Mouse (Mus musculus) G1E (cell line): ENCODE data around the gene Sppl2b. TPM values are rescaled to one million over a fixed set of nuclear protein-coding genes. Genes with fewer than 3 reads are reported as not detected.

Source experiments
- ATAC-seq: 2 replicates; pipeline ENCODE4 v1.8.0; 2016; ENCODE audit warnings: mild to moderate bottlenecking; ENCODE audit not compliant: insufficient number of reproducible peaks, poor library complexity, low FRiP score, severe bottlenecking; ENCODE audit errors: extremely low read depth
- DNase-seq: peaks from one replicate; pipeline ENCODE4 v3.0.0; 2012; ENCODE audit warnings: low spot score
- H3K27me3 ChIP-seq: 2 replicates; pipeline ENCODE4 v1.6.1; 2012; ENCODE audit warnings: mild to moderate bottlenecking, low read length, inconsistent platforms; ENCODE audit not compliant: insufficient read depth
- H3K36me3 ChIP-seq: replicated peaks from 2 replicates; pipeline ENCODE3; 2012; ENCODE audit warnings: mild to moderate bottlenecking, inconsistent platforms
- H3K4me1 ChIP-seq: 2 replicates; pipeline ENCODE4 v1.6.1; 2012; ENCODE audit warnings: low read depth, low read length, inconsistent platforms, mixed read lengths; ENCODE audit not compliant: insufficient read depth
- H3K4me3 ChIP-seq: 2 replicates; pipeline ENCODE4 v1.5.1; 2012; ENCODE audit warnings: low read depth, mild to moderate bottlenecking, inconsistent platforms, low read length, moderate library complexity, mixed read lengths
- H3K9me3 ChIP-seq: replicated peaks from 2 replicates; pipeline ENCODE4 v1.6.1; 2012; ENCODE audit warnings: inconsistent platforms
- CTCF ChIP-seq: IDR thresholded peaks from 2 replicates; pipeline ENCODE4 v1.5.1; 2012; ENCODE audit warnings: low read depth, low read length, inconsistent platforms, mixed read lengths
- GATA1 ChIP-seq: IDR thresholded peaks from 2 replicates; pipeline ENCODE4 v1.6.1; 2012; ENCODE audit warnings: borderline replicate concordance, low read length, inconsistent platforms, mixed read lengths
- GATA2 ChIP-seq: IDR thresholded peaks from 2 replicates; pipeline ENCODE4 v1.6.1; 2012; ENCODE audit warnings: low read depth, low read length, inconsistent platforms, borderline replicate concordance
- POLR2AphosphoS5 ChIP-seq: IDR thresholded peaks from 2 replicates; pipeline ENCODE4 v1.6.1; 2012; ENCODE audit warnings: low read depth, low read length, inconsistent platforms; ENCODE audit not compliant: insufficient replicate concordance
- TAL1 ChIP-seq: conservative IDR thresholded peaks from 2 replicates; pipeline ENCODE4 v1.6.1; 2012; ENCODE audit warnings: low read depth, low read length, inconsistent platforms, mixed read lengths
- polyA plus RNA-seq: library from polyadenylated mRNA; stranded (reverse); fragments of >175 nt; gene quantifications from 2 replicates; pipeline ENCODE4 v1.2.3, GENCODE M21; 2012
- total RNA-seq, 2 experiments: library from RNA; stranded (forward) in 1 of 2; stranded (reverse) in 1 of 2; fragments of 200-1000 nt in 1 of 2; fragments of >200 nt in 1 of 2; fragmentation: Nextera tagmentation in 1 of 2; gene quantifications; 2 replicates each; pipeline ENCODE4 v1.2.3; 2014 to 2017

Sppl2b gene
- total and polyA plus RNA-seq, 3 experiments = 18.0 to 76.6 (median 55.1) TPM

GRCm38 (mm10) chr10:80900318-80901247 is 45.5 kb downstream of the Sppl2b start, which contains the start of gene Timm13:
Timm13 (minus strand) TSS chr10:80900969.
- TF ChIP-seq GATA2 = no peak
- no peak for TF ChIP-seq CTCF
- no peak for TF ChIP-seq GATA1
- no peak for TF ChIP-seq TAL1
- no peak for TF ChIP-seq POLR2AphosphoS5
- ATAC-seq (peak; percentile 94), DNase-seq (peak; percentile 95)
- H3K27me3 ChIP-seq = peaks cover 20% of the 10 kb centered on the region; the same call in 1 of the 2 replicates
- H3K9me3 ChIP-seq = no peaks in the 10 kb centered on the region
- peaks cover 40% of the 10 kb centered on the region for H3K36me3 ChIP-seq
- peak within 1 kb of the TSS; percentile 97 for H3K4me3 ChIP-seq
- H3K4me1 ChIP-seq = peaks cover 47% of the 10 kb centered on the region

GRCm38 (mm10) chr10:80901409-80902272 is 46.6 kb downstream of the Sppl2b start:
- Histone ChIP-seq H3K4me3 (peak overlapping the region; percentile 64; the same call in 1 of the 2 replicates), H3K9me3 (no peaks in the 10 kb centered on the region), H3K36me3 (peaks cover 35% of the 10 kb centered on the region), H3K27me3 (peaks cover 25% of the 10 kb centered on the region; the same call in 1 of the 2 replicates), H3K4me1 (peaks cover 46% of the 10 kb centered on the region)
- ATAC-seq = no peak
- TF ChIP-seq GATA1 = no peak
- TF ChIP-seq TAL1 = no peak
- TF ChIP-seq CTCF = no peak
- TF ChIP-seq POLR2AphosphoS5 = no peak
- no peak for TF ChIP-seq GATA2
- no peak for DNase-seq

DNA sequence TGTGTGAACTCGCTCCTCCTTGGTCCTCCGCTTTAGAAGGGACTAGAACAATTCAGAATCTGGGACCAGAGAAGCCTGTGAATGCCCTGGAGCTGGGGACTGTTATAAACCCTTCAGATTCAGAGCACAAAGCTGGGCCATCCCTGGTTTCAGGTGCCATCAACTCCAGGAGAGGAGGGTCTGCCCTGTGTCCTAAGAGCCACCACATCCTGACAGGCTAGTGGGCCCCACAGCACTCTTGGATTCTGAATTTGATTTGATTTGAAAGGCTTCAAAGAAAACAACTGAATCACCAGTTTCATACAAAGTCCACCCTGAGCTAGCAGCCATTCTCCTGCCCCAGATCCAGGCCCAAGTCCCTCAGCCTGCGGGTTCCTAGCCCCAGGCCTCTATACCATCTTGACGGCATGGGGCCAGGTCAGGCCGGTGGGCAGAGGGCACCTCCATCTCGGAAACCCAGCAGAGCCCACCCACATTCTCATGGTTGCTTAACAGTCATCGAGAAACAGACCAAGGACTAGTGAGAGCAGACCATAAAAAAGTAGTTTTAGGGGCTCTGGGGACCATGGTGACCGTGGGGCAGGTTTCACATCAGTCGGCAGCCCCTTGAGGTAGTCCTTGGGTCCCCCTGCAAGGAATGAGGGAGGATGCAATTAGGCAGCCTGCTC is 47.3 kb downstream of the Sppl2b start:
- TF ChIP-seq GATA2 (no peak), TAL1 (no peak), POLR2AphosphoS5 (no peak), CTCF (no peak), GATA1 (no peak)
- DNase-seq = no peak
- Histone ChIP-seq H3K4me1 (peaks cover 43% of the 10 kb centered on the region), H3K36me3 (peaks cover 27% of the 10 kb centered on the region), H3K27me3 (peaks cover 29% of the 10 kb centered on the region; the same call in 1 of the 2 replicates), H3K9me3 (no peaks in the 10 kb centered on the region), H3K4me3 (no peak overlapping the region)
- no peak for ATAC-seq

DNA sequence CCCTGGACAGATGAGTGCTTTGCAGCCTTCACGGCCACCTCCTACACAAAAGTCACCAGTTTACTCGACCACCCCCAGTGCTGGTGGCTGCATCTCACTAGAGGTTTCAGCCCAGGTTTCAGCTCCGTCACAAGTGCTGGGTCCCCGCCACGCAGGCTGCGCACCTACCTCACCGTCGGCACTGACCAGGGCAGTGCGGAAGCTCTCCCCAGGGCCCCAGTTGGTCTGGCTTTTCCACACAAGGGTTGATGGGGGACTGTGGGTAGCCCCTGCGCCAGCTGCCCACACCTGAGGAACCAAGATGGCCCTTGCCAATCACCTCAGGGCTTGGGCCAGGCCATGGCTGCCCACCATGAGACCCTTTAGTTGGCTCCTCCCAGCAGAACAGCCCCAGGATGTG is 48.2 kb downstream of the Sppl2b start:
- Histone ChIP-seq H3K9me3 (no peaks in the 10 kb centered on the region), H3K4me1 (peaks cover 35% of the 10 kb centered on the region), H3K36me3 (peaks cover 18% of the 10 kb centered on the region), H3K4me3 (no peak overlapping the region), H3K27me3 (peaks cover 36% of the 10 kb centered on the region; the same call in 1 of the 2 replicates)
- ATAC-seq = no peak
- DNase-seq = no peak
- TF ChIP-seq POLR2AphosphoS5 = no peak
- no peak for TF ChIP-seq CTCF
- TF ChIP-seq TAL1 = no peak
- no peak for TF ChIP-seq GATA1
- no peak for TF ChIP-seq GATA2

DNA sequence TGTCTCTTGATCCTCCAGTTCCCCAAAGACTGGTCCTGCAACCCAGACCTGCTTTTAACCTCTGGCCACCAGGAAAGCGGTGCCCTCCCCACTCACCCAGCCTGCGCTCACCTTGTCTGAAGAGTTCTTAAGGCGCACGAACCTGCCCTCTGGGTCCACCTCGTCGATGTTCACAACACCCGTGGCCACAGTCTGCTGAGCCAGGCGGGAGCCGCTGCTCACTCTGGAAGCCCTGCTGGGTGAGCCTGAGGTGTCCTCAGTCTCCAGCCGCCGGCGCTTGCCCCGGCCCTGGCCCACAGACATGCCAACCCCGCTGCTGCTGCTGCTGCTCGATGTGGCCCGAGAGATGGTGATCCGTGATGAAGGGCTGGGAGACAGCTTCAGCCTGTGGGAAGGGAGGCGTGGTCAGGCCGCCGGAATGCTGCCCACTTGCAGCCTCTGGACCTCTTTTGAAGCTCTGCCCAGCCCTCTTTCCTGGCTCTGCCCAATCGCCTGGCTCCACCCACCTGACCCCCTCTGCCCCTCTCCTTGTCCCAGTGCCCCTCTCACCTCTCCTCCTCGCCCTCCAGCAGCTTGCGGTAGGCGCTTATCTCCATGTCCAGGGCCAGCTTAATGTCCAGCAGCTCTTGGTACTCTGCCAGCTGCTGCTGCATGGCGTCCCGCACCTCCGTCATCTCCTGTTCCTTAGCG is 49.1 kb downstream of the Sppl2b start:
- H3K9me3 ChIP-seq = no peaks in the 10 kb centered on the region
- H3K36me3 ChIP-seq = peaks cover 10% of the 10 kb centered on the region
- H3K4me3 ChIP-seq = no peak overlapping the region
- H3K4me1 ChIP-seq = peaks cover 27% of the 10 kb centered on the region
- DNase-seq (no peak), ATAC-seq (no peak)
- H3K27me3 ChIP-seq = peaks cover 44% of the 10 kb centered on the region
- TF ChIP-seq TAL1 (no peak), GATA2 (no peak), POLR2AphosphoS5 (no peak), GATA1 (no peak), CTCF (no peak)
